Mouse (Mus musculus): ENCODE data around the gene Trpv4. TPM values are rescaled to one million over a fixed set of nuclear protein-coding genes. Genes with fewer than 3 reads are reported as not detected.

The Trpv4 gene
- 3.0 TPM for polyA plus RNA-seq (2014; fragmentation: Illumina TruSeq; extraction: RNeasy Lipid Tissue Mini Kit (QIAGEN cat#74804); ENCODE audit: insufficient read depth, low read depth, low replicate concordance)

DNA sequence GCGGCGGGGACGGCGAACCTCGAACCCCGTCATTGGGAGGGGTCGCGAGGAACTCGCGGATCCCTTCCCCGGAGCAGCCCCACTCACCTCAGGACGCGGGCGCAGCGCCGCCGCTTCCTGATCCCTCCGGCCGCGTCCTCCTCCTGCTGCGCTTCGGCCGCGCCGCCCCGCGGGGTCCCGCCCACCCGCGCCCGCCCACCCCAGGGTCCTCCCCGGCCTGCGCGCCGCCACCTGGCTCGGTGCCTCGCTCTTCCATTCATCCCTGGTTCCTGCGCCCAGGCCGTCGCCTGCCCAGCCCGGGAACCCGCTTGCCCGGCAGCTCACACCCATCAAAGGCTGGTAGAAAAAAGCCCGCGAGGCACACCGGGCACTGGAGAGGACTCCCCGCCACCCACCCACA lies at the start of gene Trpv4:
Gene Trpv4 (minus strand): TSS at position 167 of the 400 bp plus-strand sequence.

DNA sequence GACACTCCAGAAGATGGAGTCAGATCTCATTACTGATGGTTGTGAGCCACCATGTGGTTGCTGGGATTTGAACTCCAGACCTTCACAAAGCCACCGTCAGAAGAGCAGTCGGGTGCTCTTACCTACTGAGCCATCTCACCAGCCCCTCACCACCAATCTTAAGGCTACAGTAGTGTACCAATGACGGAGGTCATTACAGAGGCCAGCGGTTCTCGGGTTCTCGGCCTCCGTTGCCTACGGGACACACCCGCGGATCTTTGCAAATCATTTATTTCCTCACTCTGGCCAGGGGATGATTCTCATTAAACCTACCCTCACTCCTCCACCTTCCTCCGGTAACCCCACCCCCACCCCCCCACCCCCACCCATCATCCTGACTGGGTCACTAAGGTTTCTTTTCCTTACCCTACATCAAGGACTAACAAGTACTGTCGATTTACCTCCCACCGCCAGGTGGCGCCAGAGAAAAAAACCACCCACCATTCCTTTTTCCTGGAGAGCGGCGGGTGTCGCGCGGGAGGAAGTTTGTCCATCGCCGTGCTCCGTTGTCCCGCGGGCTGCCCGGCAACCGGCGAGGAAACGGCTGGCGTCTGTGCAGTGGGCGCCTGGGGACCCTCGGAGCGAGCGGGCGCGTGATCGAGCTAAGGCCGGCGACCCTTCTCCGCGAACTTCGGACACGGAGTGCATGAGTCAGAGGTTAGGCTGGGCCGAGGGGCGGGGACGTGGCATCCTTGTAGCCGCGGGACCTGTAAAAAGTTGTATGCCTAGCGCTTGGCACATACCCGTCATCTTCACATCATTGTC lies 49.2 kb upstream of the Trpv4 start, which contains the start of gene Tchp:
Gene Tchp (plus strand): TSS at position 496 of the 804 bp plus-strand sequence.

DNA sequence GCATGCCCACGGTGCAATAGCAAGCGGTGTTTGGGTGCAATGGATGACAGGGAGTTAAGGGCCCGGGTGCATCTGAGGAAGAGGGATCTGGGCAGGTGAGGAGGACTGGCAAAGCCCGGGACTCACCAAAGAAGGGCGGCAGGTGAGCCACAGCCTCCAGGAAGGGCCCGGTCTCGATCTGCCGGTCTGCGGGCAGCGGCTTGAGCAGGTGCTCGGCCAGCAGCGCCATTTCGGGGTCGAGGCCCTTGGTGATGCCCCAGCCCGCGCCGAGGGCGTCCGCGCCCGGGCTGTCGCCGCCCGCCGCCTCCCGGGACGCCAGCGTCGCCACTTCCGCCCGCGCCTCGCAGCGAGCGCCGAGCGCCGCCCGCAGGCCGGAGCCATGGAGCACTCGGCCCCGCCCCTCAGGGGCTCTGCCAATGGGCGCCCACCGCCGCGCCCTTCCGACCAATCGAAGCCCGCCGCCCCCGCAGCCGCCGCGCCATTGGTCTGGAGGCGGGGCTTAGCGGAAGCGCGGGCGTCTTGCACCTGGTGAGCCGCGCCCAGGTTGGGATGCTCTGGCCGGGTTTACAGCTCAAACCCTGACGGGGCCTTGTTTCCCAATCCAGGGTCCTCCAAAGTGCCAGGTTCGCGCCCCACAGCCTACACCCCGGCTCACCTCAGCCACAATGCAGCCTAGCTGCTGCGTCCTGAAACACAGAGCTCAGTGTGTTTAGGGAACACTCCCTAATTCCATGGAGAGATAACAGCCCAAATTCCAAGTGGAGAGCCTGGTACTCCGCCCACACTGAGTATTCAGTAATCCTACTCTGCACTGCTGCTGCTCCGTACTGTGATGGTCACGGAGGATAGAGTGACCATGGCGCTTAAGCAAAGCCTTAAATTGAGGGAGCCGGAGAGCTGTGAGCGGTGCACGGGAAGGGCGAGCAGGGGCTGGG lies 32.7 kb upstream of the Trpv4 start, which contains the start of gene Gltp:
Gene Gltp (minus strand): TSS at position 352 of the 935 bp plus-strand sequence.

Other genes starting within 250 kb of the Trpv4 start
- 6.5 TPM for gene Mmab, start 214.4 kb downstream of the Trpv4 start, polyA plus RNA-seq (2014; fragmentation: Illumina TruSeq; extraction: RNeasy Lipid Tissue Mini Kit (QIAGEN cat#74804); ENCODE audit: insufficient read depth, low read depth, low replicate concordance)
- gene Mvk, start 214.2 kb downstream of the Trpv4 start, polyA plus RNA-seq (2014; fragmentation: Illumina TruSeq; extraction: RNeasy Lipid Tissue Mini Kit (QIAGEN cat#74804); ENCODE audit: insufficient read depth, low read depth, low replicate concordance), result 23.2 TPM
- gene Fam222a, start 90.4 kb downstream of the Trpv4 start, polyA plus RNA-seq (2014; fragmentation: Illumina TruSeq; extraction: RNeasy Lipid Tissue Mini Kit (QIAGEN cat#74804); ENCODE audit: insufficient read depth, low read depth, low replicate concordance), result 2.6 TPM
- 81.2 TPM for gene Gltp, start 32.6 kb upstream of the Trpv4 start, polyA plus RNA-seq (2014; fragmentation: Illumina TruSeq; extraction: RNeasy Lipid Tissue Mini Kit (QIAGEN cat#74804); ENCODE audit: insufficient read depth, low read depth, low replicate concordance)
- gene Tchp, start 49.3 kb upstream of the Trpv4 start, polyA plus RNA-seq (2014; fragmentation: Illumina TruSeq; extraction: RNeasy Lipid Tissue Mini Kit (QIAGEN cat#74804); ENCODE audit: insufficient read depth, low read depth, low replicate concordance), result 6.7 TPM
- 67.3 TPM for gene Ankrd13a, start 116.3 kb upstream of the Trpv4 start, polyA plus RNA-seq (2014; fragmentation: Illumina TruSeq; extraction: RNeasy Lipid Tissue Mini Kit (QIAGEN cat#74804); ENCODE audit: insufficient read depth, low read depth, low replicate concordance)
- gene Git2, start 117.1 kb upstream of the Trpv4 start, polyA plus RNA-seq (2014; fragmentation: Illumina TruSeq; extraction: RNeasy Lipid Tissue Mini Kit (QIAGEN cat#74804); ENCODE audit: insufficient read depth, low read depth, low replicate concordance), result 23.3 TPM
- gene 1500011B03Rik, start 165.0 kb upstream of the Trpv4 start, polyA plus RNA-seq (2014; fragmentation: Illumina TruSeq; extraction: RNeasy Lipid Tissue Mini Kit (QIAGEN cat#74804); ENCODE audit: insufficient read depth, low read depth, low replicate concordance), result 17.3 TPM
- gene 4930519G04Rik, start 195.2 kb upstream of the Trpv4 start, polyA plus RNA-seq (2014; fragmentation: Illumina TruSeq; extraction: RNeasy Lipid Tissue Mini Kit (QIAGEN cat#74804); ENCODE audit: insufficient read depth, low read depth, low replicate concordance), result not detected
- not detected for gene Gm9936, start 200.3 kb upstream of the Trpv4 start, polyA plus RNA-seq (2014; fragmentation: Illumina TruSeq; extraction: RNeasy Lipid Tissue Mini Kit (QIAGEN cat#74804); ENCODE audit: insufficient read depth, low read depth, low replicate concordance)
- gene Oasl2, start 238.5 kb upstream of the Trpv4 start, polyA plus RNA-seq (2014; fragmentation: Illumina TruSeq; extraction: RNeasy Lipid Tissue Mini Kit (QIAGEN cat#74804); ENCODE audit: insufficient read depth, low read depth, low replicate concordance), result 23.5 TPM

Measured in lung, adult 10 weeks (tissue).